Mouse (Mus musculus): ENCODE data around the gene BC034090. TPM values are rescaled to one million over a fixed set of nuclear protein-coding genes. Genes with fewer than 3 reads are reported as not detected.

Gene BC034090
- polyA plus RNA-seq, 1 experiment = 15.5 TPM

DNA sequence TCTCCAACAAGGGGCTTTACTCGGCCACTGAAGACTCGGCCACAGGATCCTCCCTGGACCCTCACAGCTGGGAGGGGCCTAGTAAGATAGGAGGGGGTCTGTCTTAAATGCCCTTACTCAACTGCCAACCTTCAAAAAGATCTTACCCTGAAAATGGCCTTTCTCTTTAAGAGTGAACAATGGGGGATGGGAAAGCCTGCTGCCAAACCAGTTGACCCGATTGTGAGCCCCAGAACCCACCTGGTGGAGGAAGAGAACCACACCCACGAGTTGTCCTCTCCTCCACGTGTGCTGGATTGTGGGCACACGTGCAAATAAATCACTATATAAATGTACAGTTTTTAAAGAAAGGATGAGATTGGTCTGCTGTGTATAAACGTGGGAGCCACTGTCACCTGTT is 38.9 kb downstream of the BC034090 start:
- WGBS = 69% methylated on average over 7 of the region's 7 CpGs
- H3K4me1 ChIP-seq (ENCODE audit: control insufficient read depth, insufficient read depth, low read length) = peaks cover 34% of the 10 kb centered on the region
- no peaks in the 10 kb centered on the region for H3K27me3 ChIP-seq (ENCODE audit: control insufficient read depth, insufficient read depth, low read length)
- TF ChIP-seq POLR2A (IDR thresholded peaks at IDR 0.05; ENCODE audit: borderline replicate concordance, insufficient read depth, low read length) (no peak), CTCF (IDR thresholded peaks at IDR 0.05; ENCODE audit: borderline replicate concordance, insufficient read depth, low read depth, low read length) (no peak)
- H3K27ac ChIP-seq (ENCODE audit: insufficient read depth, low read length) = no peak overlapping the region
- no peak overlapping the region for H3K4me3 ChIP-seq (replicated peaks; ENCODE audit: insufficient read depth, low read depth, low read length)
- DNase-seq = no peak

DNA sequence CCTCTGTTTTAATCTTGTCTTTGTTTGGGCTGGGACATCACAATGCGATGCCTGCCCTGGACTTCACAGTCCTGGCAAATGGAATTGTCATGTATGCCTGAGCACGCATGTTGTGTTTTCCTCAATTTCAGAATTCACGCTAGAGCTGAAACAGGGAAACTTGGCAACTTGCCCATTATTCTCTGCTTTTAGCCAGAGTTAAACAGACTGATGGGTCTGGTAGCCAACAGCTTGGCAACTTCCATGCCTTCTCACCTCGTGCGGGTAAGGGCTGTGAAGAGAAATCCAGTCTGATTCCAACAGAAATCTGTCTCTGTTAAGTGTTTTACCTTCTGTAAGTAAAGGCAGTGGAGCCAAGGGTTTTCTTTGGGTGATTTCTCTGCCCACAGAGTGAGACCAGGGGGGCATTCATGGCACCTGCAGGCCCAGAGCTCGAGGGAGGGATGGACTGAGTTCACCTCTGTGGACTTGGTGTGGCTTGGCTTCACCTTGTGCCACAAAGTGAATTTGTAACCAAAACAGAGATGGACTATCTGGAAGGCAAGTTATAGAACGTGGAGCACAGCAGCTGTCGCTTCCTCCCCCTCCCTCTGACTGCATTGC is 39.6 kb downstream of the BC034090 start:
- WGBS = 51% methylated on average over 8 of the region's 8 CpGs
- Histone ChIP-seq H3K27ac (ENCODE audit: insufficient read depth, low read length) (no peak overlapping the region), H3K4me3 (replicated peaks; ENCODE audit: insufficient read depth, low read depth, low read length) (no peak overlapping the region), H3K4me1 (ENCODE audit: control insufficient read depth, insufficient read depth, low read length) (peaks cover 28% of the 10 kb centered on the region), H3K27me3 (ENCODE audit: control insufficient read depth, insufficient read depth, low read length) (no peaks in the 10 kb centered on the region)
- DNase-seq = peak in 1 of 2 experiments; percentile 74
- TF ChIP-seq POLR2A (IDR thresholded peaks at IDR 0.05; ENCODE audit: borderline replicate concordance, insufficient read depth, low read length) (no peak), CTCF (IDR thresholded peaks at IDR 0.05; ENCODE audit: borderline replicate concordance, insufficient read depth, low read depth, low read length) (no peak)

DNA sequence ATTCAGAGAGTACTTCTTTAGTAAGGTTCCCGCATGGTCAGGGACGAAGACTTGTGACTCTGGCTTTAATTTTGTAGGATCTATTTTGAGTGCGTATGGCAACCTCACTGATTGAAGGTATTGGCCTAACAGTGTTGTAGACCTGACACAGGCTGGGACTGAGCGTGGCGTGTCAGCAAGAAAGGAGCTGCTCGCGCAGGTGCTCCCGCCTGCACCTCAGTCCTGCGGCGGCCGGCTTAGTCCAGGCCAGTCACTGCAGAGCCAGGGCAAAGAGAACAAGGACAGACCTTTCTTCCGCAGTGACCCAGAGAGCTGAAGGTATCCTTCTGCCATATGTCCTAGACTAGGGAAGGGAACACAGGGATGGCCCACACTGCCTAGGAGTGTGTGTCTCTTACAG is 40.3 kb downstream of the BC034090 start:
- no peak overlapping the region for H3K27ac ChIP-seq (ENCODE audit: insufficient read depth, low read length)
- no peak overlapping the region for H3K4me3 ChIP-seq (replicated peaks; ENCODE audit: insufficient read depth, low read depth, low read length)
- H3K4me1 ChIP-seq (ENCODE audit: control insufficient read depth, insufficient read depth, low read length) = peaks cover 23% of the 10 kb centered on the region
- 91% methylated on average over 12 of the region's 12 CpGs for WGBS
- DNase-seq = no peak
- TF ChIP-seq POLR2A (IDR thresholded peaks at IDR 0.05; ENCODE audit: borderline replicate concordance, insufficient read depth, low read length) = no peak
- no peak for TF ChIP-seq CTCF (IDR thresholded peaks at IDR 0.05; ENCODE audit: borderline replicate concordance, insufficient read depth, low read depth, low read length)
- no peaks in the 10 kb centered on the region for H3K27me3 ChIP-seq (ENCODE audit: control insufficient read depth, insufficient read depth, low read length)

DNA sequence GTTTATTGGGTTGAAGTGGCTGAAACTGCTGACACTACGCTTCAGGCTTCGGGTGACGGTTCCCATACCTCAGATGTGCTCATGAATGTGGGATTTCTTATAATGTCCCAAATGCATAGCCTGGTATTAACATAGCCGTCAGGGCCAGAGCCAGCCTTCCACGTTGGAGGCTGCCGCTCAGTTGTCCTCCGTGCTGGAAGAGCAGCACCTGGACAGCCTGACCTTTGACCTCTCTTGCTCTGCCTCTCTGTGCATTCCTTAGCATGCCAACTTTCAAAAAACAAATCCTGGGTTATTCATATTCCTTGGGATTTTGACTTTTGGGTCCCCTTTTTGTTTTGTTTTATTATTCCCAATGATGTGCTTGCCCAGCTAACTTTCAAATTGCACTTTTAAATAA is 41.1 kb downstream of the BC034090 start:
- TF ChIP-seq CTCF (IDR thresholded peaks at IDR 0.05; ENCODE audit: borderline replicate concordance, insufficient read depth, low read depth, low read length) (no peak), POLR2A (IDR thresholded peaks at IDR 0.05; ENCODE audit: borderline replicate concordance, insufficient read depth, low read length) (no peak)
- 75% methylated on average over 7 of the region's 7 CpGs for WGBS

DNA sequence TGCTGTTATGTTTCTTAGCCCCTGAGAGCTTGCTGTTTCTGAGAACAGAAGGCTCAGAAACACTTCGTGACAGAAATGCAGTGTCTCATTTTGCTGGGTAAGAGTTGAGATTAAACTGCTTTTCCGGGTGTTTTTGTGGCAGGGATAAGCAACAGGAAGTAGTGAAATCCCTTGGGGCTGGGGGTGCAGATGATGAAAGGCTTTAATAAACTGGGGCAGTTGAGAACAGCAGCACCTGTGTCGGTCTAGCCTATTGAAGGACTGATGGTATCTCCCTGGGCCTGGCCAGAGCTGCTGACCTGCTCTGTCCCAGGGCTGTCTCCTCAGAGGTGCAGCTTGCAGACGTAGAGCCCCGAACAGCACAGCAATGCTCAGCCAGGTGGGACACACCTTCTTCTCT is 41.8 kb downstream of the BC034090 start:
- TF ChIP-seq POLR2A (IDR thresholded peaks at IDR 0.05; ENCODE audit: borderline replicate concordance, insufficient read depth, low read length) = no peak
- no peak for TF ChIP-seq CTCF (IDR thresholded peaks at IDR 0.05; ENCODE audit: borderline replicate concordance, insufficient read depth, low read depth, low read length)
- H3K4me1 ChIP-seq (ENCODE audit: control insufficient read depth, insufficient read depth, low read length) = peaks cover 23% of the 10 kb centered on the region
- H3K4me3 ChIP-seq (replicated peaks; ENCODE audit: insufficient read depth, low read depth, low read length) = no peak overlapping the region
- no peaks in the 10 kb centered on the region for H3K27me3 ChIP-seq (ENCODE audit: control insufficient read depth, insufficient read depth, low read length)
- WGBS = 92% methylated on average over 5 of the region's 5 CpGs
- no peak overlapping the region for H3K27ac ChIP-seq (ENCODE audit: insufficient read depth, low read length)
- DNase-seq = no peak

More for the DNA sequence above, 41.1 kb downstream of the BC034090 start:
- no peaks in the 10 kb centered on the region for H3K27me3 ChIP-seq (ENCODE audit: control insufficient read depth, insufficient read depth, low read length)
- H3K27ac ChIP-seq (ENCODE audit: insufficient read depth, low read length) = no peak overlapping the region
- H3K4me1 ChIP-seq (ENCODE audit: control insufficient read depth, insufficient read depth, low read length) = peaks cover 23% of the 10 kb centered on the region
- no peak for DNase-seq
- no peak overlapping the region for H3K4me3 ChIP-seq (replicated peaks; ENCODE audit: insufficient read depth, low read depth, low read length)

DNA sequence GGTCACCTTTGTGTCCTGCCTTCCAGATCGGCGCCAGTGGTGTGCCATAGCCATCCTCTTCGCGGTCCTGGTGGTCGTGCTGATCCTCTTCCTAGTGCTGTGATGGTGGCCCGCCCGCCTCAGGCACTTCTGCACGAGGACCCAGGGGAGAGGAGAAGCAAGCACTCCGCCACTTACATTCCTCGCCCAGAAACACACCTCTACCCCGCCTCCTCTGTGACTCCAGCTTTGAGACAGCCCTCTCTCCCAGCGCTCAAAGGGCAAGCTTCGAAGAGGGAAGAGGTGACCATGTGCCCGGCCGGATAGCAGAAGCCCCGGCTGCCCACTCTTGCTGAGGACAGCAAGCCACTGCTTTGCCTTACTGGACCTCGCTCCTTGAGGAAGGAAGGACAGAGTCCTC is 42.3 kb downstream of the BC034090 start:
- H3K27me3 ChIP-seq (ENCODE audit: control insufficient read depth, insufficient read depth, low read length) = no peaks in the 10 kb centered on the region
- 92% methylated on average over 17 of the region's 17 CpGs for WGBS
- H3K27ac ChIP-seq (ENCODE audit: insufficient read depth, low read length) = no peak overlapping the region
- TF ChIP-seq CTCF (IDR thresholded peaks at IDR 0.05; ENCODE audit: borderline replicate concordance, insufficient read depth, low read depth, low read length) (no peak), POLR2A (IDR thresholded peaks at IDR 0.05; ENCODE audit: borderline replicate concordance, insufficient read depth, low read length) (no peak)
- DNase-seq = no peak
- peaks cover 23% of the 10 kb centered on the region for H3K4me1 ChIP-seq (ENCODE audit: control insufficient read depth, insufficient read depth, low read length)
- no peak overlapping the region for H3K4me3 ChIP-seq (replicated peaks; ENCODE audit: insufficient read depth, low read depth, low read length)

DNA sequence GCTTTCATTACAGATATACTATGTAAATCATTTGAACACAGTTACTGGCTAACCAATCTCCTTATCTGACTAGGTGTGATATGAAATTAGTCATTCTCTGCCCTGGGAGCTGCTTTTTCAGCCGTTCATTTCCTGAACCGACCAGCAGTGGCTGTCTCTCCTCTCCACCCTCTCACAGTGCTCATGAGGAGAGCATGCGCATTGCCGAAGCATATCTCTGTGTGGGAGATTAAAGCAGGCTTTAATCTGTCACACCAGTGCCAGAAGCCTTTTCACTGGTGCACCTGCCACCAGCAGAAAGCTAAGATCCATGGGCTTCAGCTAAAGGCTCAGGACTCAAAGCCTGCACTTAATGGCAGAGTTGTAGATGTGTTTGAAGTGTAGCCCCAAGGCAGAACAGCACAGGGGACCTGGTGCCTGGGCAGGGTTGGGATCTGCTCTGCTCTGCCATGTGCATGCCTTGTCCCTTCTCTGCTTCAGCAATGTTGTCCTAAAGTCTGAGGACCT is 42.8 kb downstream of the BC034090 start:
- Histone ChIP-seq H3K27ac (ENCODE audit: insufficient read depth, low read length) (no peak overlapping the region), H3K27me3 (ENCODE audit: control insufficient read depth, insufficient read depth, low read length) (no peaks in the 10 kb centered on the region), H3K4me3 (replicated peaks; ENCODE audit: insufficient read depth, low read depth, low read length) (no peak overlapping the region), H3K4me1 (ENCODE audit: control insufficient read depth, insufficient read depth, low read length) (peaks cover 23% of the 10 kb centered on the region)
- TF ChIP-seq CTCF (IDR thresholded peaks at IDR 0.05; ENCODE audit: borderline replicate concordance, insufficient read depth, low read depth, low read length) (no peak), POLR2A (IDR thresholded peaks at IDR 0.05; ENCODE audit: borderline replicate concordance, insufficient read depth, low read length) (no peak)
- DNase-seq = no peak
- 41% methylated on average over 4 of the region's 4 CpGs for WGBS

DNA sequence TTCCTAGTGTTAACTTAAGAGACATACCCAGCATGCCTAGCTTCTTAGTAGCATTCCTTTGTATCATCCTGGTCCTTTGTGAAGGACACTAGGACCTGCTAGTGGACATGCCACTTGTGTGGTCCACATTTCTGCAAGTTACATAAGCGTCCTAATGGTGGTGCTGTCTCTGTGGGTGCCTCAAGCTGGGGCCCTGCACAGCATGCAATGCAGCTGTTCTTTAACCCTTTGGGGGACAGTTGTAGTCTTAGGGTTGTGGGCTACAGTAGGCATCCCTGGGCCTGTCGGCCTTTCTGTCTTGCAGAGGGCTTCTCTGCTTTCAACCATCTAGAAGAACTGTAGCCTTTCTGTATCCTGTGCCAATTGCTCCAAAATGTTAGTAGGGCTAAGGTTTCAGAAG is 43.3 kb downstream of the BC034090 start:
- no peak for TF ChIP-seq CTCF (IDR thresholded peaks at IDR 0.05; ENCODE audit: borderline replicate concordance, insufficient read depth, low read depth, low read length)
- TF ChIP-seq POLR2A (IDR thresholded peaks at IDR 0.05; ENCODE audit: borderline replicate concordance, insufficient read depth, low read length) = no peak
- DNase-seq = no peak
- 73% methylated on average over 2 of the region's 2 CpGs for WGBS
- Histone ChIP-seq H3K27me3 (ENCODE audit: control insufficient read depth, insufficient read depth, low read length) (no peaks in the 10 kb centered on the region), H3K4me3 (replicated peaks; ENCODE audit: insufficient read depth, low read depth, low read length) (no peak overlapping the region), H3K27ac (ENCODE audit: insufficient read depth, low read length) (no peak overlapping the region), H3K4me1 (ENCODE audit: control insufficient read depth, insufficient read depth, low read length) (peaks cover 22% of the 10 kb centered on the region)
